Mouse (Mus musculus) megakaryocyte, embryonic 14.5 days (primary cell): Measurements from ENCODE around the gene Tmem19.

Experiments used
- FLI1 ChIP-seq: IDR thresholded peaks from 2 replicates; pipeline ENCODE4 v1.6.1; 2012; ENCODE audit warnings: low read length, inconsistent platforms, mixed read lengths
- GATA1 ChIP-seq: IDR thresholded peaks from 3 replicates; pipeline ENCODE4 v1.6.1; 2012; ENCODE audit warnings: mixed read lengths, low read length, inconsistent platforms, borderline replicate concordance

DNA sequence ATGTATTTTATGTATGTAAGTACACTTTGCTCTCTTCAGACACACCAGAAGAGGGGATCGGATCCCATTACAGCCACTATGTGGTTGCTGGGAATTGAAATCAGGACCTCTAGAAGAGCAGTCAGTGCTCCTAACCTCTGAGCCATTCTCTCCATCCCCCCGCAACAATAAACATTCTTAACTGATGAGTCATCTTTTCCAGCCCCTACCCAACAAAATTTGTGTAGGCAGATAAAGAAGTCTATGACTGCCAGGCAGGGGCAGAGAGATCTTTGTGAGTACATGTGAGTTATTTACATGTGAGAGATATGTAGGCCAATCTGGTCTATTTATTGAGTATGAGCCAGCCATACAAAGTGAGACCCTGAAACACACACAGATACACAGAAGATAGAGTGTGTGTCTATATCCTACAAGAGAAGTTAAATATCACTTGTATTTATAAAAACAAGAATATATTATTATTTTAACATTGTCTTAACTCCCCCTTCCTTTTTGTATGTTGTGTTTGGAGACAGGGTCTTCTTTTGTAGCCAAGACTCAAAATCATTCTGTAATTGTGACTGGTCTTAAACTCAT is 19.3 kb upstream of the Tmem19 start:
- no peak for TF ChIP-seq GATA1
- TF ChIP-seq FLI1 = no peak
